Mouse (Mus musculus): Measurements from ENCODE around the gene Vasn. TPM values are rescaled to one million over a fixed set of nuclear protein-coding genes. Genes with fewer than 3 reads are reported as not detected.

The Vasn gene
- polyA plus RNA-seq, 1 experiment from 2014 or later = 2.4 TPM

GRCm38 (mm10) chr16:4654706-4655105 is 15.0 kb downstream of the Vasn start:
- ATAC-seq (ENCODE audit: insufficient read depth) = no peak
- WGBS (ENCODE audit: insufficient replicate concordance) = 76% methylated on average over 10 of the region's 10 CpGs
- H3K27me3 ChIP-seq = no peaks in the 10 kb centered on the region
- no peaks in the 10 kb centered on the region for H3K9me3 ChIP-seq (replicated peaks)
- H3K27ac ChIP-seq (replicated peaks) = no peak overlapping the region
- no peak overlapping the region for H3K4me3 ChIP-seq (replicated peaks)
- peaks cover 27% of the 10 kb centered on the region; the same call in 1 of the 2 replicates for H3K36me3 ChIP-seq (replicated peaks)
- H3K4me1 ChIP-seq (replicated peaks) = peaks cover 20% of the 10 kb centered on the region
- H3K9ac ChIP-seq = no peak overlapping the region
- no peak overlapping the region for H3K4me2 ChIP-seq

- 0 out of 2 replicates have a peak, but pooled peaks have one; percentile 12 for ATAC-seq (ENCODE audit: insufficient read depth)
- WGBS (ENCODE audit: insufficient replicate concordance) = 57% methylated on average over 4 of the region's 4 CpGs
- peaks cover 20% of the 10 kb centered on the region for H3K4me1 ChIP-seq (replicated peaks)
- no peaks in the 10 kb centered on the region for H3K9me3 ChIP-seq (replicated peaks)
- no peak overlapping the region for H3K9ac ChIP-seq
- H3K4me2 ChIP-seq = no peak overlapping the region
- no peaks in the 10 kb centered on the region for H3K27me3 ChIP-seq
- 0 out of 2 replicates have a peak overlapping the region, but pooled peaks have one; percentile 7 for H3K27ac ChIP-seq (replicated peaks)
- no peak overlapping the region for H3K4me3 ChIP-seq (replicated peaks)
- peaks cover 21% of the 10 kb centered on the region; the same call in 1 of the 2 replicates for H3K36me3 ChIP-seq (replicated peaks)
Measured at GRCm38 (mm10) chr16:4655251-4655734, 15.6 kb downstream of the Vasn start.

- 0 out of 2 replicates have a peak overlapping the region, but pooled peaks have one; percentile 7 for H3K27ac ChIP-seq (replicated peaks)
- WGBS (ENCODE audit: insufficient replicate concordance) = 38% methylated on average over 11 of the region's 11 CpGs
Measured at GRCm38 (mm10) chr16:4655764-4656570, 16.2 kb downstream of the Vasn start.

GRCm38 (mm10) chr16:4656571-4657081 is 16.9 kb downstream of the Vasn start:
- no peak for ATAC-seq (ENCODE audit: insufficient read depth)
- Histone ChIP-seq H3K27me3 (no peaks in the 10 kb centered on the region), H3K9ac (no peak overlapping the region), H3K27ac (replicated peaks) (no peak overlapping the region), H3K9me3 (replicated peaks) (no peaks in the 10 kb centered on the region), H3K4me3 (replicated peaks) (no peak overlapping the region), H3K36me3 (replicated peaks) (peaks cover 30% of the 10 kb centered on the region), H3K4me1 (replicated peaks) (peaks cover 20% of the 10 kb centered on the region), H3K4me2 (no peak overlapping the region)
- WGBS (ENCODE audit: insufficient replicate concordance) = 67% methylated on average over 9 of the region's 9 CpGs

More at GRCm38 (mm10) chr16:4655764-4656570, 16.2 kb downstream of the Vasn start:
- H3K4me3 ChIP-seq (replicated peaks) = no peak overlapping the region
- H3K4me1 ChIP-seq (replicated peaks) = peaks cover 20% of the 10 kb centered on the region
- H3K27me3 ChIP-seq = no peaks in the 10 kb centered on the region
- no peak overlapping the region for H3K4me2 ChIP-seq
- ATAC-seq (ENCODE audit: insufficient read depth) = no peak
- H3K36me3 ChIP-seq (replicated peaks) = peaks cover 24% of the 10 kb centered on the region
- H3K9ac ChIP-seq = no peak overlapping the region
- no peaks in the 10 kb centered on the region for H3K9me3 ChIP-seq (replicated peaks)

GRCm38 (mm10) chr16:4658781-4659245 is 19.1 kb downstream of the Vasn start:
- WGBS (ENCODE audit: insufficient replicate concordance) = 49% methylated on average over 11 of the region's 11 CpGs
- Histone ChIP-seq H3K36me3 (replicated peaks) (peaks cover 27% of the 10 kb centered on the region; the same call in 1 of the 2 replicates), H3K9me3 (replicated peaks) (no peaks in the 10 kb centered on the region), H3K4me1 (replicated peaks) (peaks cover 20% of the 10 kb centered on the region), H3K9ac (no peak overlapping the region), H3K27me3 (no peaks in the 10 kb centered on the region), H3K4me3 (replicated peaks) (no peak overlapping the region), H3K27ac (replicated peaks) (no peak overlapping the region), H3K4me2 (no peak overlapping the region)
- no peak for ATAC-seq (ENCODE audit: insufficient read depth)

- Histone ChIP-seq H3K36me3 (replicated peaks) (peaks cover 29% of the 10 kb centered on the region), H3K27ac (replicated peaks) (no peak overlapping the region), H3K4me1 (replicated peaks) (peaks cover 20% of the 10 kb centered on the region), H3K9me3 (replicated peaks) (no peaks in the 10 kb centered on the region), H3K27me3 (no peaks in the 10 kb centered on the region), H3K9ac (no peak overlapping the region), H3K4me3 (replicated peaks) (no peak overlapping the region), H3K4me2 (no peak overlapping the region)
- ATAC-seq (ENCODE audit: insufficient read depth) = no peak
- 61% methylated on average over 2 of the region's 2 CpGs for WGBS (ENCODE audit: insufficient replicate concordance)
Measured at GRCm38 (mm10) chr16:4659326-4659725, 19.6 kb downstream of the Vasn start.

GRCm38 (mm10) chr16:4661605-4662004 is 21.9 kb downstream of the Vasn start:
- WGBS (ENCODE audit: insufficient replicate concordance) = 59% methylated on average over 2 of the region's 2 CpGs
- H3K9ac ChIP-seq = no peak overlapping the region
- peaks cover 38% of the 10 kb centered on the region for H3K36me3 ChIP-seq (replicated peaks)
- ATAC-seq (ENCODE audit: insufficient read depth) = no peak
- no peaks in the 10 kb centered on the region for H3K9me3 ChIP-seq (replicated peaks)
- H3K4me1 ChIP-seq (replicated peaks) = 0 out of 2 replicates have a peak, but pooled peaks cover 5% of the 10 kb centered on the region
- H3K4me3 ChIP-seq (replicated peaks) = no peak overlapping the region
- no peaks in the 10 kb centered on the region for H3K27me3 ChIP-seq
- H3K4me2 ChIP-seq = no peak overlapping the region
- H3K27ac ChIP-seq (replicated peaks) = no peak overlapping the region

GRCm38 (mm10) chr16:4663806-4664205 is 24.1 kb downstream of the Vasn start:
- Histone ChIP-seq H3K9ac (no peak overlapping the region), H3K36me3 (replicated peaks) (peaks cover 57% of the 10 kb centered on the region), H3K4me1 (replicated peaks) (0 out of 2 replicates have a peak, but pooled peaks cover 3% of the 10 kb centered on the region), H3K4me2 (no peak overlapping the region), H3K27ac (replicated peaks) (no peak overlapping the region), H3K27me3 (no peaks in the 10 kb centered on the region), H3K4me3 (replicated peaks) (no peak overlapping the region), H3K9me3 (replicated peaks) (no peaks in the 10 kb centered on the region)
- WGBS (ENCODE audit: insufficient replicate concordance) = 70% methylated on average over 2 of the region's 2 CpGs
- ATAC-seq (ENCODE audit: insufficient read depth) = no peak

- Histone ChIP-seq H3K36me3 (replicated peaks) (peaks cover 61% of the 10 kb centered on the region), H3K4me1 (replicated peaks) (0 out of 2 replicates have a peak, but pooled peaks cover 6% of the 10 kb centered on the region), H3K4me3 (replicated peaks) (no peak overlapping the region), H3K27me3 (no peaks in the 10 kb centered on the region), H3K9me3 (replicated peaks) (no peaks in the 10 kb centered on the region), H3K27ac (replicated peaks) (no peak overlapping the region), H3K4me2 (no peak overlapping the region), H3K9ac (no peak overlapping the region)
- WGBS (ENCODE audit: insufficient replicate concordance) = 80% methylated on average over 2 of the region's 2 CpGs
- ATAC-seq (ENCODE audit: insufficient read depth) = no peak
Measured at GRCm38 (mm10) chr16:4665726-4666125, 26.0 kb downstream of the Vasn start.

- WGBS (ENCODE audit: insufficient replicate concordance) = 15% methylated on average over 3 of the region's 3 CpGs
- Histone ChIP-seq H3K9ac (no peak overlapping the region), H3K4me1 (replicated peaks) (0 out of 2 replicates have a peak, but pooled peaks cover 6% of the 10 kb centered on the region), H3K27ac (replicated peaks) (no peak overlapping the region), H3K9me3 (replicated peaks) (no peaks in the 10 kb centered on the region), H3K27me3 (no peaks in the 10 kb centered on the region), H3K36me3 (replicated peaks) (peaks cover 54% of the 10 kb centered on the region), H3K4me3 (replicated peaks) (no peak overlapping the region), H3K4me2 (no peak overlapping the region)
- ATAC-seq (ENCODE audit: insufficient read depth) = peak; percentile 60
Measured at GRCm38 (mm10) chr16:4667190-4667808, 27.6 kb downstream of the Vasn start.

- H3K4me2 ChIP-seq = no peak overlapping the region
- WGBS (ENCODE audit: insufficient replicate concordance) = 52% methylated on average over 5 of the region's 5 CpGs
- H3K4me3 ChIP-seq (replicated peaks) = no peak overlapping the region
- no peak overlapping the region for H3K27ac ChIP-seq (replicated peaks)
- peaks cover 50% of the 10 kb centered on the region for H3K36me3 ChIP-seq (replicated peaks)
- H3K9ac ChIP-seq = no peak overlapping the region
- no peaks in the 10 kb centered on the region for H3K27me3 ChIP-seq
- peaks cover 22% of the 10 kb centered on the region for H3K4me1 ChIP-seq (replicated peaks)
- ATAC-seq (ENCODE audit: insufficient read depth) = no peak
- H3K9me3 ChIP-seq (replicated peaks) = no peaks in the 10 kb centered on the region
Measured at GRCm38 (mm10) chr16:4670317-4670716, 30.6 kb downstream of the Vasn start.

All from liver, embryonic 15.5 days (tissue).